Mouse (Mus musculus): ENCODE results near the gene Abca1. TPM values are rescaled to one million over a fixed set of nuclear protein-coding genes. Genes with fewer than 3 reads are reported as not detected.
A peak's percentile ranks its signal among the peaks of the same experiment; 100 is the strongest.

Abca1 gene
- total and polyA plus RNA-seq, 3 experiments = 8.4 to 9.0 TPM; not detected in 1

DNA sequence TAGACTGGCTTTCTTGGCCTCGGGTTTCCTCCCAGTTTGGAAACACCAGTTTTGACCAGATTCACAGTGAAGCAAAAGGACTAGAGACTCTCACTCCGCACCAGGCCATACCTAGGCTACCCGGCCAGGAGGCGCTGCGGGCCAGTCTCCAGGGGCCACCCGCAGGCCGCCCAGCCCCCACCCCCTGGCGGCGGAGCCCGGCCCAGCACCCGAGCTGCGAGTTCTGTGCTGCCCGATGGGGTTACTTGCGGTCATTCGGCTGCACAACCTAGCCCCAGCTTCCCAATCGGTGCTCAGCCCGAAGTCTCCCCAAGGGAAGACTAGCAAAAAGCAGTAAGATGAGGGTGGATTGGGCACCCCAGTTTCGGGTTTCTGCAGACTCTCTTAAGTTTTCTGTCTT is 1.1 kb downstream of the Abca1 start:
- H3K9ac ChIP-seq (ENCODE audit: control insufficient read depth, low read depth, low read length, poor library complexity, severe bottlenecking) = peak overlapping the region; percentile 80
- H3K27ac ChIP-seq (ENCODE audit: control insufficient read depth, low read depth, low read length) = peak overlapping the region; percentile 56
- no peaks in the 10 kb centered on the region for H3K27me3 ChIP-seq (ENCODE audit: control insufficient read depth in 1 of 2, insufficient read depth in 2 of 2, low read length in 2 of 2)
- peaks cover 21% of the 10 kb centered on the region for H3K79me2 ChIP-seq (ENCODE audit: control insufficient read depth, insufficient read depth, low read length, poor library complexity)
- peak overlapping the region; percentile 83 to 94 for H3K4me3 ChIP-seq (ENCODE audit: control insufficient read depth in 1 of 2, insufficient read depth in 1 of 2, low read depth in 2 of 2, low read length in 2 of 2)
- peak; percentile 86 for DNase-seq (ENCODE audit: low read depth, low spot score)
- TF ChIP-seq MAX (IDR thresholded peaks at IDR 0.05; ENCODE audit: low read length) (no peak), NELFE (IDR thresholded peaks at IDR 0.05; ENCODE audit: low read depth, low read length) (no peak), CHD2 (IDR thresholded peaks at IDR 0.05; ENCODE audit: low read length) (peak; percentile 61), EP300 (IDR thresholded peaks at IDR 0.05; ENCODE audit: low read depth in 1 of 2, low read length in 2 of 2) (peak in 1 of 2 experiments; percentile 53; a peak in 2 of 4 replicates), CTCF (IDR thresholded peaks at IDR 0.05 in 2 of 3, conservative IDR thresholded peaks at IDR 0.05 in 1 of 3; ENCODE audit: control insufficient read depth in 1 of 3, insufficient read depth in 1 of 3, low read depth in 2 of 3, low read length in 3 of 3, poor library complexity in 1 of 3, severe bottlenecking in 1 of 3) (peak; percentile 55 to 89 (median 78); a peak in 5 of 6 replicates), SMC3 (IDR thresholded peaks at IDR 0.05; ENCODE audit: low read depth, low read length) (peak; percentile 79), POLR2AphosphoS5 (IDR thresholded peaks at IDR 0.05; ENCODE audit: borderline replicate concordance, low read depth, low read length) (no peak), TBP (IDR thresholded peaks at IDR 0.05; ENCODE audit: low read depth, low read length) (0 out of 2 replicates have a peak, but pooled peaks have one; percentile 37), SIN3A (IDR thresholded peaks at IDR 0.05; ENCODE audit: low read length) (peak; percentile 60; the same call in 1 of the 2 replicates), ZC3H11A (IDR thresholded peaks at IDR 0.05; ENCODE audit: low read depth, low read length) (peak; percentile 35), RAD21 (IDR thresholded peaks at IDR 0.05; ENCODE audit: low read depth, low read length) (peak; percentile 60), POLR2A (IDR thresholded peaks at IDR 0.05; ENCODE audit: control insufficient read depth in 1 of 2, insufficient read depth in 1 of 2, low read depth in 1 of 2, low read length in 2 of 2, poor library complexity in 1 of 2) (0 out of 4 replicates have a peak, but pooled peaks of 1 of the 2 experiments have one; percentile 24), KAT2A (conservative IDR thresholded peaks at IDR 0.05; ENCODE audit: low read depth, low read length) (no peak), MAZ (IDR thresholded peaks at IDR 0.05; ENCODE audit: low read depth, low read length) (peak; percentile 54; the same call in 1 of the 2 replicates), GABPA (IDR thresholded peaks at IDR 0.05; ENCODE audit: low read depth, low read length) (no peak), TCF12 (IDR thresholded peaks at IDR 0.05; ENCODE audit: low read depth, low read length) (peak; percentile 49; the same call in 1 of the 2 replicates), ETS1 (IDR thresholded peaks at IDR 0.05; ENCODE audit: low read depth, low read length) (peak; percentile 39; the same call in 1 of the 2 replicates), RCOR1 (IDR thresholded peaks at IDR 0.05; ENCODE audit: low read depth, low read length) (no peak)
- H3K9me3 ChIP-seq (replicated peaks; ENCODE audit: insufficient read depth, low read length) = no peaks in the 10 kb centered on the region
- H3K4me1 ChIP-seq (ENCODE audit: control insufficient read depth in 1 of 2, insufficient read depth in 2 of 2, low read length in 2 of 2) = peaks cover 0 to 16% of the 10 kb centered on the region in 2 experiments; a peak in 2 of 4 replicates
- H3K36me3 ChIP-seq (ENCODE audit: control insufficient read depth in 1 of 2, insufficient read depth in 2 of 2, low read length in 2 of 2) = peaks cover 0 to 12% of the 10 kb centered on the region in 2 experiments; a peak in 2 of 4 replicates

DNA sequence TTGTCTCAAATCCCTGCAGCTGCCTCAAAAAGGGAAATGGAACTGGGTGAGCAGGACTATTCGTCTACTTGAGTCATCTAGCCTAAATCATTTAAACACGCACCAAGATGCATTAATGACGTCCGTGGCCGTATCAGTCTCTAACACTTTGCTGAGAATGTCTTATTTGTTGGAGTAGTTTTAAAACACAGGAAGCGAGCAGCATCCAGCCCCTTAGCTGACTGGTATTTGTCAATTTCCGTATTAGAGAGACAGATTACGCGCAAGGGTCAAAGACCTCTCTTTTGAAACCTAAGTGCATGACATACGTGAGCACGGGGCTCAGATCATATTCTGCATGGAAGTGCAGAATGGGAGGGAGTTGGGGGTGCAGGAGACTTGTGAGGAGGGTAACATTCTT is 4.2 kb downstream of the Abca1 start:
- Histone ChIP-seq H3K4me3 (ENCODE audit: control insufficient read depth in 1 of 2, insufficient read depth in 1 of 2, low read depth in 2 of 2, low read length in 2 of 2) (no peak overlapping the region), H3K79me2 (ENCODE audit: control insufficient read depth, insufficient read depth, low read length, poor library complexity) (peaks cover 23% of the 10 kb centered on the region), H3K9me3 (replicated peaks; ENCODE audit: insufficient read depth, low read length) (no peaks in the 10 kb centered on the region), H3K36me3 (ENCODE audit: control insufficient read depth in 1 of 2, insufficient read depth in 2 of 2, low read length in 2 of 2) (peaks cover 0 to 12% of the 10 kb centered on the region in 2 experiments; a peak in 2 of 4 replicates), H3K4me1 (ENCODE audit: control insufficient read depth in 1 of 2, insufficient read depth in 2 of 2, low read length in 2 of 2) (peaks cover 0 to 11% of the 10 kb centered on the region in 2 experiments; a peak in 2 of 4 replicates), H3K27me3 (ENCODE audit: control insufficient read depth in 1 of 2, insufficient read depth in 2 of 2, low read length in 2 of 2) (no peaks in the 10 kb centered on the region), H3K27ac (ENCODE audit: control insufficient read depth, low read depth, low read length) (no peak overlapping the region), H3K9ac (ENCODE audit: control insufficient read depth, low read depth, low read length, poor library complexity, severe bottlenecking) (no peak overlapping the region)
- no peak for TF ChIP-seq TAL1 (IDR thresholded peaks at IDR 0.05; ENCODE audit: low read length)
- TF ChIP-seq BHLHE40 (IDR thresholded peaks at IDR 0.05; ENCODE audit: borderline replicate concordance, low read depth, low read length) = no peak
- no peak for TF ChIP-seq GABPA (IDR thresholded peaks at IDR 0.05; ENCODE audit: low read depth, low read length)
- no peak for TF ChIP-seq CHD1 (IDR thresholded peaks at IDR 0.05; ENCODE audit: low read depth, low read length)
- TF ChIP-seq ETS1 (IDR thresholded peaks at IDR 0.05; ENCODE audit: low read depth, low read length) = no peak
- no peak for TF ChIP-seq EP300 (IDR thresholded peaks at IDR 0.05; ENCODE audit: low read depth in 1 of 2, low read length in 2 of 2)
- TF ChIP-seq SIN3A (IDR thresholded peaks at IDR 0.05; ENCODE audit: low read length) = no peak
- no peak for TF ChIP-seq NRF1 (IDR thresholded peaks at IDR 0.05; ENCODE audit: insufficient read depth, low read depth, low read length, poor library complexity, severe bottlenecking)
- no peak for TF ChIP-seq ZKSCAN1 (IDR thresholded peaks at IDR 0.05; ENCODE audit: low read depth, low read length)
- no peak for DNase-seq (ENCODE audit: low read depth, low spot score)

Measured in MEL (cell line).